30 mouse cellular contexts compared by ENCODE assay signal in the genomic region with DNA sequence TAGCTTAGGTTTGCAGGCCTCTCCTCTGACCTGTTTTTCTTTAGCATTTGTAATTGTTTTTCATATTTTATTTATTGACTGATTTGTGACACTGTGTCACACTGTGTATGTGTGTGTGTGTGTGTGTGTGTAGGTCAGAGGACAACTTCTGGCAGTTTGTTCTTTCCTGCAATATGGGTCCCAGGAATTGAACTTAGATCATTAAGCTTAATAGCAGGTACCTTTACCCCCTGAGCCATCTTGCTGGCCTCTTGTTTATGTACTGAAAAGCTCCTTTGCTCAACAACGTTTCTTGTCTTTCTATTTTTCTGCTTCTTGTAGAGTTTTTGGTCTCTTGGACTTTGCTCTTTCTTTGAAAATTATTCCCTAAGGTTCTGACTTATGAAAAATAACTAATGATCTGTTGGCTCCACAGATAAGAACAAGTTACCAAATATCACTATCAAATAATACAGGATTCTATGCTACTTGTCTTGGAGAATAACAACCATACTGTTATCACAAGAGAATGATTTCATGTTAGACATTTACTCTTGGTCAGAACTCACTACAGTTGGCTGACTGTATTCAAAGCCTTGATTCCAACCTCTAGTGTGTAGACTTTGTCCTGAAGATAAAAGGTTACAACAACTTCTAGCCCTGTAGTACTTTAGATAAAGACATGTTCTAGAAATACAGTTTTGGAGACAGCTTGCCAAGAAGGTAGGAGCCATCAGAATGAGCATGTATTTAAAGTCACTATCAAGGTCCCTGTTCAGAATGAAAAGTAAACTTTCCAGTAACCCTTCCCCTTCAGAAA. TPM values are rescaled to one million over a fixed set of nuclear protein-coding genes. Genes with fewer than 3 reads are reported as not detected.
A peak's percentile ranks its signal among the peaks of the same experiment; 100 is the strongest.
DNase-seq lines count a peak whose midpoint lies in the region; ATAC-seq and TF ChIP-seq lines count a peak whose summit lies in the region.
"Had no signal": no experiment of that assay in that cellular context is flagged by ENCODE, and none has a peak within 500 bp of the region (broad histone marks: within the 10 kb centered on the region; RNA-seq: fewer than 3 reads in every experiment).

No protein-coding gene starts in this region.

- H3K9ac ChIP-seq in liver, adult 2 months (ENCODE audit: low read depth, low read length) = no peak overlapping the region
- H3K9ac ChIP-seq in liver, postnatal 0 days (replicated peaks) = no peak overlapping the region
- no peak overlapping the region for H3K9ac ChIP-seq in intestine, embryonic 16.5 days (ENCODE audit: low read depth, low read length)
- H3K9ac ChIP-seq: forebrain, embryonic 13.5 days; heart, embryonic 12.5 days; heart, embryonic 15.5 days; hindbrain, embryonic 14.5 days had no signal

- H3K27ac ChIP-seq in liver, adult 2 months (replicated peaks; ENCODE audit: insufficient read depth, low read depth, low read length) = no peak overlapping the region
- no peak overlapping the region for H3K27ac ChIP-seq in liver, postnatal 0 days (ENCODE audit: low read depth)
- no peak overlapping the region; the same call in none of the 2 replicates for H3K27ac ChIP-seq in intestine, embryonic 16.5 days (ENCODE audit: low read length)
- H3K27ac ChIP-seq: forebrain, embryonic 10.5 days; forebrain, embryonic 13.5 days; heart, embryonic 15.5 days; hindbrain, embryonic 10.5 days; hindbrain, embryonic 14.5 days; hindbrain, postnatal 0 days had no signal

- no peak for TF ChIP-seq POLR2A in liver, adult 2 months (IDR thresholded peaks at IDR 0.05; ENCODE audit: extremely low read depth, insufficient read depth, low read length)

- no peak overlapping the region for H3K4me2 ChIP-seq in liver, postnatal 0 days (ENCODE audit: low read depth, low read length)
- H3K4me2 ChIP-seq in intestine, embryonic 16.5 days (ENCODE audit: low read depth, low read length) = no peak overlapping the region
- H3K4me2 ChIP-seq: forebrain, embryonic 13.5 days; heart, embryonic 12.5 days; heart, embryonic 15.5 days; hindbrain, embryonic 14.5 days had no signal

- H3K4me1 ChIP-seq in liver, adult 2 months (ENCODE audit: control insufficient read depth, insufficient read depth, low read length) = no peaks in the 10 kb centered on the region
- no peaks in the 10 kb centered on the region for H3K4me1 ChIP-seq in liver, postnatal 0 days (ENCODE audit: insufficient read depth)
- no peaks in the 10 kb centered on the region for H3K4me1 ChIP-seq in intestine, embryonic 16.5 days (ENCODE audit: control insufficient read depth, insufficient read depth, low read length)
- H3K4me1 ChIP-seq: forebrain, embryonic 10.5 days; forebrain, embryonic 13.5 days; heart, embryonic 12.5 days; heart, embryonic 15.5 days; hindbrain, embryonic 10.5 days had no signal

- H3K9me3 ChIP-seq in liver, postnatal 0 days (ENCODE audit: low read length) = no peaks in the 10 kb centered on the region
- H3K9me3 ChIP-seq in intestine, embryonic 16.5 days (ENCODE audit: control insufficient read depth, low read length) = no peaks in the 10 kb centered on the region
- H3K9me3 ChIP-seq: forebrain, embryonic 10.5 days; forebrain, embryonic 13.5 days; heart, embryonic 12.5 days; heart, embryonic 15.5 days; hindbrain, embryonic 10.5 days had no signal

- H3K36me3 ChIP-seq in liver, adult 2 months (ENCODE audit: control insufficient read depth, insufficient read depth, low read length) = peaks cover 22% of the 10 kb centered on the region
- H3K36me3 ChIP-seq in liver, postnatal 0 days (replicated peaks; ENCODE audit: insufficient read depth, low read length) = peaks cover 24% of the 10 kb centered on the region
- H3K36me3 ChIP-seq in intestine, embryonic 16.5 days (ENCODE audit: control insufficient read depth, insufficient read depth, low read length) = peaks cover 14% of the 10 kb centered on the region

- no peak for TF ChIP-seq CTCF in liver, adult 2 months (IDR thresholded peaks at IDR 0.05; ENCODE audit: low read depth, low read length)
- TF ChIP-seq CTCF in liver, postnatal 0 days (IDR thresholded peaks at IDR 0.05; ENCODE audit: low read depth) = no peak

- no peak for ATAC-seq in liver, postnatal 0 days
- ATAC-seq in intestine, embryonic 16.5 days = peak; percentile 80
- peak; percentile 39; the same call in 1 of the 2 replicates for ATAC-seq in megakaryocyte-erythroid progenitor cell, adult 5-6 weeks (replicated peaks; ENCODE audit: low FRiP score, low TSS enrichment, poor library complexity, severe bottlenecking)
- ATAC-seq: activated CD4-positive, CD25-positive, alpha-beta regulatory T cell, adult 4 months; CD4-positive, CD25-positive, alpha-beta regulatory T cell, adult 4 months; forebrain, embryonic 13.5 days; forebrain, embryonic 16.5 days; hindbrain, postnatal 0 days had no signal

- WGBS in liver, adult 2 months = 80% methylated on average over 1 of the region's 1 CpGs
- WGBS in liver, postnatal 0 days (ENCODE audit: insufficient replicate concordance) = 80% methylated on average over 1 of the region's 1 CpGs
- 74% methylated on average over 1 of the region's 1 CpGs for WGBS in intestine, embryonic 16.5 days

- no peaks in the 10 kb centered on the region for H3K79me2 ChIP-seq in liver, adult 2 months (ENCODE audit: control insufficient read depth, insufficient read depth, low read length)

- TF ChIP-seq EP300 in liver, postnatal 0 days (IDR thresholded peaks at IDR 0.05; ENCODE audit: low read depth) = no peak

- no peak overlapping the region for H3K4me3 ChIP-seq in liver, adult 2 months (ENCODE audit: insufficient read depth, low read depth, low read length)
- H3K4me3 ChIP-seq in liver, postnatal 0 days (ENCODE audit: low read depth, low read length) = no peak overlapping the region
- no peak overlapping the region for H3K4me3 ChIP-seq in intestine, embryonic 16.5 days (ENCODE audit: low read length)
- H3K4me3 ChIP-seq: forebrain, embryonic 10.5 days; forebrain, embryonic 13.5 days; heart, embryonic 12.5 days; heart, embryonic 15.5 days; hindbrain, embryonic 10.5 days had no signal

- no peaks in the 10 kb centered on the region for H3K27me3 ChIP-seq in liver, adult 2 months (ENCODE audit: control insufficient read depth, insufficient read depth, low read length)
- H3K27me3 ChIP-seq in liver, postnatal 0 days (ENCODE audit: insufficient read depth, low read length) = no peaks in the 10 kb centered on the region
- H3K27me3 ChIP-seq in intestine, embryonic 16.5 days (replicated peaks; ENCODE audit: control insufficient read depth, insufficient read depth, low read length) = no peaks in the 10 kb centered on the region
- H3K27me3 ChIP-seq: forebrain, embryonic 13.5 days; heart, embryonic 12.5 days; heart, embryonic 15.5 days had no signal

- DNase-seq in liver, adult 2 months (ENCODE audit: extremely low read depth, low read depth, low spot score) = peak; percentile 35
- DNase-seq in liver, postnatal 0 days = no peak
- no peak for DNase-seq in retina, postnatal 1 day
- DNase-seq in adrenal gland, adult 8-10 months = no peak
- DNase-seq: adrenal gland, postnatal 10 days; adrenal gland, postnatal 36 days; cerebellum, adult 18-20 months; cerebellum, adult 9-10 months; cerebellum, postnatal 14 days; gastrocnemius, postnatal 10 days; gastrocnemius, postnatal 36 days; heart, postnatal 10 days; heart, postnatal 36 days had no signal

RNA-seq across cellular contexts. Expression of gene Dtd2, which starts 10.4 kb away (rescaled TPM):
- 13.6 and 14.8 TPM in 2 replicates for total RNA-seq in liver, adult 2 months (2014; rRNA removed)
- polyA plus RNA-seq in liver, adult 2 months (2012; rRNA removed) = 10.8 and 12.6 TPM in 2 replicates
- 19.7 and 20.0 TPM in 2 replicates for polyA plus RNA-seq in liver, postnatal 0 days (2015; fragmentation: Nextera tagmentation; extraction: Ambion mirVana)
- polyA plus RNA-seq in intestine, embryonic 16.5 days (2015; fragmentation: Nextera tagmentation; extraction: Ambion mirVana) = 26.5 and 26.8 TPM in 2 replicates
- 8.5 and 9.8 TPM in 2 replicates for total RNA-seq in megakaryocyte-erythroid progenitor cell, adult 5-6 weeks (2014; fragmentation: Nextera tagmentation)
- total RNA-seq in megakaryocyte-erythroid progenitor cell, adult 5-6 weeks (2017) = 15.4 and 29.9 TPM in 2 replicates
- total RNA-seq in adrenal gland, adult 8-10 months (2022) = 10 to 100 TPM; 20.1 to 34.0 (median 22.3) TPM

RNA-seq across cellular contexts. Expression of gene Heatr5a, which starts 24.8 kb away (rescaled TPM):
- 8.1 and 10.3 TPM in 2 replicates for total RNA-seq in liver, adult 2 months (2014; rRNA removed)
- polyA plus RNA-seq in liver, adult 2 months (2012; rRNA removed) = 9.1 and 9.6 TPM in 2 replicates
- polyA plus RNA-seq in liver, postnatal 0 days (2015; fragmentation: Nextera tagmentation; extraction: Ambion mirVana) = 1.6 and 2.6 TPM in 2 replicates
- polyA plus RNA-seq in intestine, embryonic 16.5 days (2015; fragmentation: Nextera tagmentation; extraction: Ambion mirVana) = 7.7 and 8.7 TPM in 2 replicates
- total RNA-seq in megakaryocyte-erythroid progenitor cell, adult 5-6 weeks (2014; fragmentation: Nextera tagmentation) = 76.2 and 112 TPM in 2 replicates
- 54.3 and 57.2 TPM in 2 replicates for total RNA-seq in megakaryocyte-erythroid progenitor cell, adult 5-6 weeks (2017)
- total RNA-seq in adrenal gland, adult 8-10 months (2022) = 10 to 100 TPM; 21.4 to 27.5 (median 26.0) TPM

RNA-seq across cellular contexts. Expression of gene Gpr33, which starts 31.9 kb away (rescaled TPM):
- total RNA-seq in liver, adult 2 months (2014; rRNA removed) = not detected in 2 replicates
- not detected in 2 replicates for polyA plus RNA-seq in liver, adult 2 months (2012; rRNA removed)
- not detected in 2 replicates for polyA plus RNA-seq in liver, postnatal 0 days (2015; fragmentation: Nextera tagmentation; extraction: Ambion mirVana)
- polyA plus RNA-seq in intestine, embryonic 16.5 days (2015; fragmentation: Nextera tagmentation; extraction: Ambion mirVana) = not detected in 2 replicates
- total RNA-seq in megakaryocyte-erythroid progenitor cell, adult 5-6 weeks (2014; fragmentation: Nextera tagmentation) = not detected in 2 replicates
- total RNA-seq in megakaryocyte-erythroid progenitor cell, adult 5-6 weeks (2017) = not detected in 2 replicates
- total RNA-seq in adrenal gland, adult 8-10 months (2022) = not detected
- total RNA-seq: adrenal gland, postnatal 10 days; adrenal gland, postnatal 36 days; gastrocnemius, adult 18-20 months; gastrocnemius, postnatal 36 days; granulocyte monocyte progenitor cell, adult 5-6 weeks; heart, postnatal 10 days; heart, postnatal 36 days; hindbrain, postnatal 0 days had no signal
- polyA plus RNA-seq: activated CD4-positive, CD25-positive, alpha-beta regulatory T cell, adult 4 months; C2C12; CD4-positive, CD25-positive, alpha-beta regulatory T cell, adult 4 months; embryonic facial prominence, embryonic 11.5 days; embryonic facial prominence, embryonic 14.5 days; forebrain, embryonic 10.5 days; forebrain, embryonic 13.5 days; forebrain, embryonic 16.5 days; heart, embryonic 12.5 days; heart, embryonic 15.5 days; hindbrain, embryonic 10.5 days; hindbrain, embryonic 14.5 days; hindbrain, postnatal 0 days had no signal
